In genomic region chr17:34934031-34934430, GRCm38 (mm10) we compare ENCODE assay signal across 11 mouse cellular contexts. TPM values are rescaled to one million over a fixed set of nuclear protein-coding genes. Genes with fewer than 3 reads are reported as not detected.
DNase-seq lines count a peak whose midpoint lies in the region; ATAC-seq and TF ChIP-seq lines count a peak whose summit lies in the region.
"Had no signal": no experiment of that assay in that cellular context is flagged by ENCODE, and none has a peak within 500 bp of the region (broad histone marks: within the 10 kb centered on the region; RNA-seq: fewer than 3 reads in every experiment).

No protein-coding gene starts in this region.

- H3K9ac ChIP-seq in hindbrain, postnatal 0 days (replicated peaks; ENCODE audit: low read length), result no peak overlapping the region
- H3K9ac ChIP-seq in ES-Bruce4 (ENCODE audit: low read depth, poor library complexity, severe bottlenecking), result peak overlapping the region; percentile 20; the same call in 1 of the 2 replicates
- H3K9ac ChIP-seq: limb, embryonic 15.5 days had no signal

- no peak for DNase-seq in hindbrain, embryonic 10.5 days (ENCODE audit: low spot score)
- no peak for DNase-seq in hindbrain, postnatal 0 days (ENCODE audit: low spot score)
- peak; percentile 22 for DNase-seq in embryonic facial prominence, embryonic 10.5 days (ENCODE audit: low spot score)
- peak; percentile 71 to 86 for DNase-seq in kidney, postnatal 25 days
- DNase-seq in layer of hippocampus, adult 11-12 months (ENCODE audit: low spot score), result no peak
- DNase-seq in spleen, postnatal 36 days (ENCODE audit: low spot score in 2 of 2), result no peak
- DNase-seq: adrenal gland, adult 2 months had no signal

- no peak overlapping the region for H3K4me2 ChIP-seq in hindbrain, postnatal 0 days (ENCODE audit: low read depth, low read length)
- H3K4me2 ChIP-seq: limb, embryonic 15.5 days had no signal

- TF ChIP-seq CTCF in hindbrain, postnatal 0 days (IDR thresholded peaks at IDR 0.05; ENCODE audit: low read depth), result no peak
- TF ChIP-seq CTCF in ES-Bruce4 (IDR thresholded peaks at IDR 0.05; ENCODE audit: low read depth, low read length), result no peak

- H3K27me3 ChIP-seq in hindbrain, embryonic 10.5 days (ENCODE audit: insufficient read depth, poor library complexity, severe bottlenecking), result no peaks in the 10 kb centered on the region
- no peaks in the 10 kb centered on the region for H3K27me3 ChIP-seq in hindbrain, postnatal 0 days (ENCODE audit: insufficient read depth, low read length)
- no peaks in the 10 kb centered on the region for H3K27me3 ChIP-seq in ES-Bruce4 (ENCODE audit: control insufficient read depth, insufficient read depth, low read length, poor library complexity, severe bottlenecking)
- 0 out of 2 replicates have a peak, but pooled peaks cover 4% of the 10 kb centered on the region for H3K27me3 ChIP-seq in embryonic facial prominence, embryonic 10.5 days (replicated peaks; ENCODE audit: low read depth, poor library complexity, severe bottlenecking)
- H3K27me3 ChIP-seq: limb, embryonic 15.5 days had no signal

- H3K36me3 ChIP-seq in hindbrain, embryonic 10.5 days, result peaks cover 15% of the 10 kb centered on the region
- H3K36me3 ChIP-seq in hindbrain, postnatal 0 days (ENCODE audit: insufficient read depth, low read length), result peaks cover 20% of the 10 kb centered on the region
- H3K36me3 ChIP-seq in ES-Bruce4 (ENCODE audit: control insufficient read depth, insufficient read depth, low read length, poor library complexity, severe bottlenecking), result no peaks in the 10 kb centered on the region
- H3K36me3 ChIP-seq in embryonic facial prominence, embryonic 10.5 days (replicated peaks), result peaks cover 12% of the 10 kb centered on the region; the same call in 1 of the 2 replicates

- peak overlapping the region; percentile 16; the same call in 1 of the 2 replicates for H3K4me3 ChIP-seq in hindbrain, embryonic 10.5 days
- H3K4me3 ChIP-seq in hindbrain, postnatal 0 days (ENCODE audit: low read length), result no peak overlapping the region
- H3K4me3 ChIP-seq in ES-Bruce4 (ENCODE audit: low read depth, low read length), result peak overlapping the region; percentile 8; the same call in 1 of the 2 replicates
- H3K4me3 ChIP-seq in embryonic facial prominence, embryonic 10.5 days, result peak overlapping the region; percentile 29; the same call in 1 of the 2 replicates
- H3K4me3 ChIP-seq: limb, embryonic 15.5 days had no signal

- no peak for ATAC-seq in hindbrain, postnatal 0 days

- H3K4me1 ChIP-seq in hindbrain, embryonic 10.5 days (replicated peaks), result peaks cover 31% of the 10 kb centered on the region
- H3K4me1 ChIP-seq in hindbrain, postnatal 0 days (ENCODE audit: insufficient read depth, low read length), result no peaks in the 10 kb centered on the region
- peaks cover 2% of the 10 kb centered on the region for H3K4me1 ChIP-seq in ES-Bruce4 (ENCODE audit: control insufficient read depth, insufficient read depth, low read length)
- peaks cover 37% of the 10 kb centered on the region for H3K4me1 ChIP-seq in embryonic facial prominence, embryonic 10.5 days

- TF ChIP-seq EP300 in ES-Bruce4 (IDR thresholded peaks at IDR 0.05; ENCODE audit: insufficient read depth, low read depth, low read length), result no peak

- no peaks in the 10 kb centered on the region for H3K9me3 ChIP-seq in hindbrain, embryonic 10.5 days
- H3K9me3 ChIP-seq in hindbrain, postnatal 0 days (ENCODE audit: low read length), result no peaks in the 10 kb centered on the region
- H3K9me3 ChIP-seq in ES-Bruce4 (replicated peaks; ENCODE audit: control insufficient read depth, insufficient read depth, low read length, poor library complexity, severe bottlenecking), result no peaks in the 10 kb centered on the region
- H3K9me3 ChIP-seq in embryonic facial prominence, embryonic 10.5 days, result no peaks in the 10 kb centered on the region
- H3K9me3 ChIP-seq: limb, embryonic 15.5 days had no signal

- WGBS in hindbrain, embryonic 10.5 days, result 60% methylated on average over 24 of the region's 24 CpGs
- 68% methylated on average over 24 of the region's 24 CpGs for WGBS in hindbrain, postnatal 0 days
- WGBS in embryonic facial prominence, embryonic 10.5 days, result 50% methylated on average over 24 of the region's 24 CpGs

- H3K27ac ChIP-seq in hindbrain, embryonic 10.5 days, result peak overlapping the region; percentile 43; the same call in 1 of the 2 replicates
- no peak overlapping the region for H3K27ac ChIP-seq in hindbrain, postnatal 0 days
- no peak overlapping the region for H3K27ac ChIP-seq in ES-Bruce4 (ENCODE audit: insufficient read depth, low read length)
- H3K27ac ChIP-seq in embryonic facial prominence, embryonic 10.5 days (replicated peaks), result peak overlapping the region; percentile 63; the same call in 1 of the 2 replicates
- H3K27ac ChIP-seq: limb, embryonic 15.5 days had no signal

- TF ChIP-seq POLR2A in ES-Bruce4 (IDR thresholded peaks at IDR 0.05; ENCODE audit: insufficient read depth, low read length), result no peak

RNA-seq across cellular contexts. Expression of gene Neu1, which starts 3.0 kb away (rescaled TPM):
- polyA plus RNA-seq in hindbrain, embryonic 10.5 days (2016; fragmentation: Nextera tagmentation; extraction: Ambion mirVana), result 16.2 and 20.7 TPM in 2 replicates
- 50.9 and 93.9 TPM in 2 replicates for total RNA-seq in hindbrain, postnatal 0 days (2014; rRNA removed)
- 42.9 and 43.1 TPM in 2 replicates for polyA plus RNA-seq in hindbrain, postnatal 0 days (2015; fragmentation: Nextera tagmentation; extraction: Ambion mirVana)
- polyA plus RNA-seq in ES-Bruce4 (2011; ENCODE audit: insufficient read depth, insufficient read length, low read depth, missing spikeins), result 13.6 and 15.1 TPM in 2 replicates
- polyA plus RNA-seq in embryonic facial prominence, embryonic 10.5 days (2016; fragmentation: Nextera tagmentation; extraction: Ambion mirVana), result 14.0 and 19.3 TPM in 2 replicates

RNA-seq across cellular contexts. Expression of gene Slc44a4, which starts 19.8 kb away (rescaled TPM):
- polyA plus RNA-seq in hindbrain, embryonic 10.5 days (2016; fragmentation: Nextera tagmentation; extraction: Ambion mirVana), result 0.41 TPM in 1 of 2 replicates, not detected in the other
- 0.22 TPM in 1 of 2 replicates, not detected in the other for total RNA-seq in hindbrain, postnatal 0 days (2014; rRNA removed)
- polyA plus RNA-seq in hindbrain, postnatal 0 days (2015; fragmentation: Nextera tagmentation; extraction: Ambion mirVana), result 0.18 and 0.25 TPM in 2 replicates
- 5.3 and 5.8 TPM in 2 replicates for polyA plus RNA-seq in ES-Bruce4 (2011; ENCODE audit: insufficient read depth, insufficient read length, low read depth, missing spikeins)
- polyA plus RNA-seq in embryonic facial prominence, embryonic 10.5 days (2016; fragmentation: Nextera tagmentation; extraction: Ambion mirVana), result 0.21 and 0.44 TPM in 2 replicates
- total RNA-seq: monocyte, adult 5-6 weeks had no signal

RNA-seq across cellular contexts. Expression of gene Hspa1b, which starts 25.0 kb away (rescaled TPM):
- 0.09 and 0.20 TPM in 2 replicates for polyA plus RNA-seq in hindbrain, embryonic 10.5 days (2016; fragmentation: Nextera tagmentation; extraction: Ambion mirVana)
- 15.2 and 20.4 TPM in 2 replicates for total RNA-seq in hindbrain, postnatal 0 days (2014; rRNA removed)
- 0.51 and 0.55 TPM in 2 replicates for polyA plus RNA-seq in hindbrain, postnatal 0 days (2015; fragmentation: Nextera tagmentation; extraction: Ambion mirVana)
- 2.6 and 3.0 TPM in 2 replicates for polyA plus RNA-seq in ES-Bruce4 (2011; ENCODE audit: insufficient read depth, insufficient read length, low read depth, missing spikeins)
- polyA plus RNA-seq in embryonic facial prominence, embryonic 10.5 days (2016; fragmentation: Nextera tagmentation; extraction: Ambion mirVana), result 0.13 and 0.15 TPM in 2 replicates

RNA-seq across cellular contexts. Expression of gene Gm20481, which starts 35.7 kb away (rescaled TPM):
- 0.42 TPM in 1 of 2 replicates, not detected in the other for polyA plus RNA-seq in hindbrain, embryonic 10.5 days (2016; fragmentation: Nextera tagmentation; extraction: Ambion mirVana)
- not detected in 2 replicates for total RNA-seq in hindbrain, postnatal 0 days (2014; rRNA removed)
- not detected in 2 replicates for polyA plus RNA-seq in hindbrain, postnatal 0 days (2015; fragmentation: Nextera tagmentation; extraction: Ambion mirVana)
- polyA plus RNA-seq in ES-Bruce4 (2011; ENCODE audit: insufficient read depth, insufficient read length, low read depth, missing spikeins), result not detected in 2 replicates
- polyA plus RNA-seq in embryonic facial prominence, embryonic 10.5 days (2016; fragmentation: Nextera tagmentation; extraction: Ambion mirVana), result not detected in 2 replicates
- total RNA-seq: monocyte, adult 5-6 weeks had no signal
- polyA plus RNA-seq: cortical plate, adult 2 months; limb, embryonic 15.5 days had no signal

RNA-seq across cellular contexts. Expression of gene Ehmt2, which starts 35.8 kb away (rescaled TPM):
- 98.2 and 100 TPM in 2 replicates for polyA plus RNA-seq in hindbrain, embryonic 10.5 days (2016; fragmentation: Nextera tagmentation; extraction: Ambion mirVana)
- total RNA-seq in hindbrain, postnatal 0 days (2014; rRNA removed), result 309 and 317 TPM in 2 replicates
- 57.4 and 57.6 TPM in 2 replicates for polyA plus RNA-seq in hindbrain, postnatal 0 days (2015; fragmentation: Nextera tagmentation; extraction: Ambion mirVana)
- polyA plus RNA-seq in ES-Bruce4 (2011; ENCODE audit: insufficient read depth, insufficient read length, low read depth, missing spikeins), result 60.9 and 75.4 TPM in 2 replicates
- 96.5 and 103 TPM in 2 replicates for polyA plus RNA-seq in embryonic facial prominence, embryonic 10.5 days (2016; fragmentation: Nextera tagmentation; extraction: Ambion mirVana)

Comparison
In these comparisons a context has a peak if more than half of its experiments do, and no peak if none do; other contexts are left out.
1. H3K27ac ChIP-seq: peak in hindbrain, embryonic 10.5 days (single experiment) and embryonic facial prominence, embryonic 10.5 days (single experiment); none in hindbrain, postnatal 0 days (single experiment) and ES-Bruce4 (single experiment).
2. DNase-seq: peak in embryonic facial prominence, embryonic 10.5 days (single experiment) and kidney, postnatal 25 days (2 of 2); none in hindbrain, embryonic 10.5 days (single experiment), hindbrain, postnatal 0 days (single experiment), layer of hippocampus, adult 11-12 months (single experiment) and spleen, postnatal 36 days (0 of 2).